Mouse (Mus musculus) ES-E14 (cell line): Measurements from ENCODE around the gene Tbccd1. TPM values are rescaled to one million over a fixed set of nuclear protein-coding genes. Genes with fewer than 3 reads are reported as not detected.

Source experiments
- DNase-seq: peaks from one replicate; pipeline ENCODE4 v3.0.0-alpha.2; 2013; ENCODE audit warnings: low read depth, low spot score
- H3K27ac ChIP-seq: 2 replicates; pipeline ENCODE4 v1.5.1; 2012; ENCODE audit warnings: low read depth, mild to moderate bottlenecking, low read length, moderate library complexity, mixed read lengths; ENCODE audit not compliant: poor library complexity, insufficient read depth, severe bottlenecking
- H3K36me3 ChIP-seq: 2 replicates; pipeline ENCODE4 v1.6.1; 2012; ENCODE audit warnings: mild to moderate bottlenecking, low read length, moderate library complexity, mixed read lengths; ENCODE audit not compliant: control insufficient read depth, poor library complexity, insufficient read depth, severe bottlenecking
- H3K4me1 ChIP-seq, 2 experiments: fragments of 150-350 bp in 1 of 2; sonication (generic) in 1 of 2; 2 replicates each; pipeline ENCODE4 v1.6.1; 2012; ENCODE audit warnings: low read length in 2 of 2, mild to moderate bottlenecking in 1 of 2, mixed read lengths in 1 of 2; ENCODE audit not compliant: control insufficient read depth in 2 of 2, insufficient read depth in 2 of 2, poor library complexity in 1 of 2
- H3K4me3 ChIP-seq, 2 experiments: fragments of 150-350 bp in 1 of 2; sonication (generic) in 1 of 2; 2 replicates each; pipeline ENCODE4 v1.5.1; 2012; ENCODE audit warnings: low read length in 2 of 2, low read depth in 1 of 2, mild to moderate bottlenecking in 1 of 2, mixed read lengths in 1 of 2; ENCODE audit not compliant: insufficient read depth in 1 of 2, poor library complexity in 1 of 2, severe bottlenecking in 1 of 2
- H3K9ac ChIP-seq: 2 replicates; pipeline ENCODE4 v1.6.1; 2012; ENCODE audit warnings: low read depth, mild to moderate bottlenecking, low read length, mixed read lengths; ENCODE audit not compliant: poor library complexity, insufficient read depth, severe bottlenecking
- H3K9me3 ChIP-seq: fragments of 150-350 bp; sonication (generic); 2 replicates; pipeline ENCODE4 v1.6.1; 2012; ENCODE audit warnings: low read depth, mild to moderate bottlenecking, low read length; ENCODE audit not compliant: control insufficient read depth, insufficient read depth
- CHD2 ChIP-seq: IDR thresholded peaks from 2 replicates; pipeline ENCODE4 v1.6.1; 2014; ENCODE audit warnings: mild to moderate bottlenecking, low read depth, low read length, inconsistent platforms
- HCFC1 ChIP-seq: IDR thresholded peaks from 2 replicates; pipeline ENCODE4 v1.6.1; 2012; ENCODE audit warnings: low read length, inconsistent platforms, borderline replicate concordance; ENCODE audit not compliant: insufficient read depth
- MAFK ChIP-seq: IDR thresholded peaks from 2 replicates; pipeline ENCODE4 v1.6.1; 2014; ENCODE audit warnings: mild to moderate bottlenecking, low read depth, low read length, inconsistent platforms; ENCODE audit not compliant: insufficient read depth
- ZC3H11A ChIP-seq: IDR thresholded peaks from 2 replicates; pipeline ENCODE4 v1.6.1; 2012; ENCODE audit warnings: low read depth, mild to moderate bottlenecking, inconsistent platforms, low read length, borderline replicate concordance
- ZNF384 ChIP-seq: IDR thresholded peaks from 2 replicates; pipeline ENCODE4 v1.6.1; 2012; ENCODE audit warnings: low read depth, low read length, inconsistent platforms
- in situ Hi-C, 2 experiments: fragments of 600-800 bp; cut with MboI; formaldehyde crosslinking; loops; one replicate each; pipeline ENCODE4 v1.15.1; 2025; ENCODE audit warnings: low sequenced_read_pairs in 2 of 2, inconsistent platforms in 1 of 2; ENCODE audit not compliant: unreplicated experiment in 2 of 2
- total RNA-seq: library from RNA; depleted of rRNA; stranded (reverse); fragments of 300-350 nt; gene quantifications from 2 replicates; pipeline ENCODE4 v1.2.3, GENCODE M21; 2012

Tbccd1 gene
- total RNA-seq, 1 experiment = 17.5 TPM

GRCm38 (mm10) chr16:22832932-22833525 lies 24.4 kb downstream of the Tbccd1 start:
- in situ Hi-C loops = no loop called here

DNA sequence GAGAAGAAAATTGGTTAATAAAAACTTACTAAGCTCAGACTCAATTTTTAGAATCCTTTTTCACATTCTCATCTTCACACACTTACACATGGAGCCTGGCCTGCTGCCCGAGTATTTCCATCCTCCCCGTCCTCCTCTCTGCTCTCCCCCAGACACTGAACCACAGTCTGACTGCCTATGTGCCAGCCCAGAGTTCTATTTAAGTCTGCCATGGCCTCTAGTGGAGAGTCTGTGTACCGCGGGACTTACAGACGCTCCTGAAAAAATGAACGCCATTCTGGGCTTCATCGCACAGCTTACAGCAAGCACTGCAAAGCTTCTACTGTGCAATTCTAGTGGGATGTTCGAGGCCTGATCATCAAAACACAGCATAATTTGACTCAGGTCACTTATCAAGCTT lies 36.7 kb downstream of the Tbccd1 start:
- Histone ChIP-seq H3K27ac (no peak overlapping the region), H3K4me1 (no peaks in the 10 kb centered on the region), H3K36me3 (peaks cover 9% of the 10 kb centered on the region), H3K4me3 (no peak overlapping the region), H3K9me3 (no peaks in the 10 kb centered on the region), H3K9ac (no peak overlapping the region)
- in situ Hi-C loops = loop anchor here in 1 of 2 experiments (25.0 kb wide), 2 partner anchors 233 to 508 kb away; no protein-coding TSS in a partner anchor
- no peak for TF ChIP-seq MAFK
- no peak for DNase-seq

More at GRCm38 (mm10) chr16:22832932-22833525, 24.4 kb downstream of the Tbccd1 start:
- Histone ChIP-seq H3K27ac (no peak overlapping the region), H3K4me3 (no peak overlapping the region), H3K9ac (no peak overlapping the region), H3K36me3 (peaks cover 6% of the 10 kb centered on the region), H3K9me3 (no peaks in the 10 kb centered on the region), H3K4me1 (peaks cover 0 to 2% of the 10 kb centered on the region in 2 experiments; a peak in 1 of 4 replicates)
- TF ChIP-seq HCFC1 = no peak
- TF ChIP-seq MAFK = no peak
- no peak for TF ChIP-seq ZNF384
- no peak for TF ChIP-seq ZC3H11A
- no peak for TF ChIP-seq CHD2
- no peak for DNase-seq

DNA sequence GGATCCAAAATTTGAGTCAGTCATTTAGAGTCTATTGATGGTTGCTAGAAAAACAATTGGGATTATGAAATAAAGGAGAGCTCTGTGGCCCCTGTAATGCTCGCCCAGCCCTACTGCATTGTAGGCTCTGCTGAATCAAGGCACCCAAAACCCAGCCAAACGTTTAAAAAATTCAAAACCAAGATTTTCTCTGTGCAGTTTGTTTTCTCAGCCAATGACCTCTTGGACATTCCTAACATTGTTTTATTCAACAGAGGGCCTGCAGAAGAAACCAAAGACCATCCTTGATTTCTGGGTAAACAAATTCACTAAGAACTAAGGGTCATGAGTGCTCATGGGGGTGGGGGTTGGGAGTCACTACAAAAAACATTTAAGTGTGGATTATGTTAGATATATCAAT lies 46.0 kb downstream of the Tbccd1 start, which contains the start of gene Crygs:
Crygs (minus strand) TSS at position 101 of the 400 bp plus-strand sequence.
- H3K27ac ChIP-seq = no peak within 1 kb of the TSS
- no peak within 1 kb of the TSS for H3K9ac ChIP-seq
- in situ Hi-C loops = loop anchor here in 1 of 2 experiments (25.0 kb wide), 2 partner anchors 224 to 499 kb away; no protein-coding TSS in a partner anchor
- no peak for TF ChIP-seq HCFC1
- TF ChIP-seq MAFK = no peak
- TF ChIP-seq ZC3H11A = no peak
- no peak for TF ChIP-seq ZNF384
- TF ChIP-seq CHD2 = no peak
- H3K36me3 ChIP-seq = no peaks in the 10 kb centered on the region
- no peaks in the 10 kb centered on the region for H3K4me1 ChIP-seq
- no peak for DNase-seq
- no peak within 1 kb of the TSS for H3K4me3 ChIP-seq
- no peaks in the 10 kb centered on the region for H3K9me3 ChIP-seq

GRCm38 (mm10) chr16:22807468-22808070 lies 49.9 kb downstream of the Tbccd1 start:
- Histone ChIP-seq H3K9ac (no peak overlapping the region), H3K4me3 (no peak overlapping the region), H3K36me3 (no peaks in the 10 kb centered on the region), H3K4me1 (no peaks in the 10 kb centered on the region), H3K9me3 (no peaks in the 10 kb centered on the region), H3K27ac (no peak overlapping the region)
- TF ChIP-seq MAFK = no peak
- TF ChIP-seq ZC3H11A = peak; percentile 78
- no peak for TF ChIP-seq CHD2
- no peak for TF ChIP-seq ZNF384
- no peak for TF ChIP-seq HCFC1
- peak; percentile 48 for DNase-seq
- in situ Hi-C loops = loop anchor here (10.0 to 25.0 kb wide), 3 partner anchors 220 to 495 kb away; no protein-coding TSS in a partner anchor
